Mouse (Mus musculus) layer of hippocampus, adult 8-10 months (tissue): ENCODE results near the gene Myl3. TPM values are rescaled to one million over a fixed set of nuclear protein-coding genes. Genes with fewer than 3 reads are reported as not detected.

ENCODE experiments used
- total RNA-seq, 4 experiments: library from RNA; stranded (reverse); gene quantifications; 2 replicates each; pipeline ENCODE4 v1.2.4; 2022

Gene Myl3
- total RNA-seq, 4 experiments from 2014 or later, result 0.74 to 1.9 TPM; not detected in 2

Other genes with a start within 250 kb of the Myl3 start
- gene Setd2, start 209.3 kb upstream of the Myl3 start, total RNA-seq, result 10 to 100 TPM; 54.9 to 70.6 (median 61.4) TPM
- gene Nradd, start 117.4 kb upstream of the Myl3 start, total RNA-seq, result 1 to 10 TPM; 2.0 to 4.6 (median 3.0) TPM
- gene Nbeal2, start 87.7 kb upstream of the Myl3 start, total RNA-seq, result 10 to 100 TPM; 15.1 to 18.5 (median 18.1) TPM
- 10 to 100 TPM; 46.4 to 61.2 (median 57.8) TPM for gene Ccdc12, start 85.4 kb upstream of the Myl3 start, total RNA-seq
- gene Pth1r, start 5.3 kb downstream of the Myl3 start, total RNA-seq, result 10 to 100 TPM in 1 of 4 experiments, 1 to 10 TPM in 3; 6.1 to 10.5 (median 8.7) TPM
- gene Prss42, start 56.3 kb downstream of the Myl3 start, total RNA-seq, result not detected
- gene Prss44, start 72.1 kb downstream of the Myl3 start, total RNA-seq, result not detected
- under 1 TPM in 2 of 4 experiments, not detected in 2; 0.23 to 0.39 TPM for gene Prss43, start 84.8 kb downstream of the Myl3 start, total RNA-seq
- under 1 TPM in 3 of 4 experiments, not detected in 1; 0.35 to 0.63 (median 0.55) TPM for gene Prss45, start 92.7 kb downstream of the Myl3 start, total RNA-seq
- gene Prss46, start 102.6 kb downstream of the Myl3 start, total RNA-seq, result not detected
- 1 to 10 TPM in 2 of 4 experiments, under 1 TPM in 2; 0.60 to 2.1 (median 1.4) TPM for gene Prss50, start 116.1 kb downstream of the Myl3 start, total RNA-seq
- gene Als2cl, start 138.0 kb downstream of the Myl3 start, total RNA-seq, result 10 to 100 TPM in 3 of 4 experiments, 1 to 10 TPM in 1; 8.0 to 14.7 (median 13.7) TPM
- gene Tmie, start 138.3 kb downstream of the Myl3 start, total RNA-seq, result 1 to 10 TPM; 2.4 to 3.6 (median 2.8) TPM
- not detected for gene Fam240a, start 175.0 kb downstream of the Myl3 start, total RNA-seq
- gene Tdgf1, start 204.3 kb downstream of the Myl3 start, total RNA-seq, result 1 to 10 TPM in 1 of 4 experiments, under 1 TPM in 2, not detected in 1; 0.62 to 1.2 (median 0.74) TPM
- gene Lrrc2, start 209.7 kb downstream of the Myl3 start, total RNA-seq, result 1 to 10 TPM; 1.3 to 2.0 (median 1.8) TPM
- under 1 TPM in 3 of 4 experiments, not detected in 1; 0.36 to 0.54 (median 0.40) TPM for gene Rtp3, start 248.7 kb downstream of the Myl3 start, total RNA-seq